Mouse (Mus musculus) small intestine, adult 2 months (tissue): ENCODE measurements around the gene Plekho2.

Experiments
- CTCF ChIP-seq: fragments of 200-500 bp; IDR thresholded peaks from 2 replicates; pipeline ENCODE4 v1.5.1; 2012; ENCODE audit warnings: low read depth, mild to moderate bottlenecking, control low read depth, inconsistent platforms, low read length, moderate library complexity, mixed read lengths; ENCODE audit not compliant: insufficient replicate concordance, insufficient read length; ENCODE audit errors: extremely low read depth
- POLR2A ChIP-seq: fragments of 200-500 bp; IDR thresholded peaks from 2 replicates; pipeline ENCODE4 v1.6.1; 2012; ENCODE audit warnings: low read depth, mild to moderate bottlenecking, control low read depth, inconsistent platforms, low read length, moderate library complexity

DNA sequence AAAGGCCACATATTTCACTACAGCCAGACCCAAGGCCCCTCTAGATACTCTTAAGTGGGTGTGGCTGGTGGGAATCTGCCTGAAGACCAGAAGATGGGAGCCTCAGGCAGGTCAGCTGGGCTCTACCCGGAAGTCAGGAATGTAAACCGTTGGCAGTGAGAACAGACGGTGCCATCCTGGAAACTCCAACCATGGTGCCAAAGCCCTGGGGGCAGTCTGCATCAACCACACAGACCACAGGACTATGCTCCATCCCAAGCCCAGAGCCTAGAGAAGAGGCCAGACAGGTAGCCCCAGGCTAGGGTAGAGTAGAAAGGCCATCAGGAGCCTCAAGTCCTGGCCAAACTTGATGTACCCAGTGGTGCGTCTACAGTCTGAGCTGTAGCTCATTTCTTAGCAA is 24.2 kb downstream of the Plekho2 start:
- TF ChIP-seq CTCF = no peak
- TF ChIP-seq POLR2A = no peak
